Mouse (Mus musculus) heart, adult 11 months (tissue): Measurements from ENCODE around the gene Rnf11.
A peak's percentile ranks its signal among the peaks of the same experiment; 100 is the strongest.

ENCODE experiments used
- DNase-seq: peaks from one replicate; pipeline ENCODE4 v3.0.0; 2022

Gene Rnf11

GRCm38 (mm10) chr4:109444471-109444870 is 40.1 kb downstream of the Rnf11 start:
- peak; percentile 58 for DNase-seq

- peak; percentile 87 for DNase-seq
Observed at GRCm38 (mm10) chr4:109442649-109443048, 41.9 kb downstream of the Rnf11 start.

DNA sequence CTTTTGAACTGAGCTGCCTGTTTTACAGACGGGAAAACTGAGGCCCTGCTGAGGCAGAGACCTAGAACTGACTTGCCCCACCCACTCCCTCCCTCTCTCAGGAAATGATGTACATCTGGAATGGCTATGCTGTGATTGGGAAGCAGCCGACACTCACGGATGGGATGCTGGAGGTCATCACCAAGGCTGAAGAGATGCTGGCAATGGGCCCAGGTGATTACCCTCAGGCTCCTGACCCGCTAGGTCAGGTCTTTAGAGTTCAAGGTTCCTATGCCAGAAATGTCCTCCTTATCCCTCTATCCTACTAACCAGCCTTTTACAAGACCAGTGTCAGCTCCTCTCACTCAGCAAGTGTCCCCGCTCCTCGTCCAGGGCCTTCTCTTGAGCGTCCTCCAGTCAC is 42.4 kb downstream of the Rnf11 start:
- peak; percentile 80 for DNase-seq

GRCm38 (mm10) chr4:109441000-109441399 is 43.5 kb downstream of the Rnf11 start:
- DNase-seq: peak; percentile 84

GRCm38 (mm10) chr4:109440381-109440780 is 44.1 kb downstream of the Rnf11 start:
- peak; percentile 80 for DNase-seq

DNA sequence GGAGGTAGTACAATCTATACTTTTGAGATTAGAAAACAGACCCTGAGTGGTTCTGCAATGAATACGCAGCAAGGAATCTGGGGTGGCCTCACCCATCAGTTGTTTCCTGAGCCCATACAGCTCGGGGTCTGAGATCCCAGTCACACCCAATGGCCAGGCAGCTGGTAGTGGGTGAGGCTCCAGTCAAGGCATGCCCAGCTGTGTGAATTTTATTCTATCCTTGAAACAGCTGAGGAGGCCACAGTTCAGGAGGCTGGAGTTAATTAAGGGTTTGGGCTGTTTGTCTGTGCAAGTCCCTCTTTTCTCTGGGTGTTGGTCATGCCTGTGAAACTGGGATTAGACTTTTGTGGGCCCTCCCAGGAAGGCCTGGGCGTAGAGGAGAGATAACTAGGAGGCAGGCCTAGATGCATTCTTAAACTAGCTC is 44.7 kb downstream of the Rnf11 start:
- peak; percentile 92 for DNase-seq

GRCm38 (mm10) chr4:109439101-109439500 is 45.4 kb downstream of the Rnf11 start:
- DNase-seq: peak; percentile 76

GRCm38 (mm10) chr4:109437913-109438878 is 46.3 kb downstream of the Rnf11 start:
- DNase-seq: peak; percentile 89

- no peak for DNase-seq
Observed at GRCm38 (mm10) chr4:109434256-109434655, 50.3 kb downstream of the Rnf11 start.

GRCm38 (mm10) chr4:109433641-109434040 is 50.9 kb downstream of the Rnf11 start:
- peak; percentile 97 for DNase-seq

GRCm38 (mm10) chr4:109432668-109433375 is 51.7 kb downstream of the Rnf11 start:
- peak; percentile 81 for DNase-seq

- peak; percentile 96 for DNase-seq
Observed at GRCm38 (mm10) chr4:109430854-109431253, 53.7 kb downstream of the Rnf11 start.

DNA sequence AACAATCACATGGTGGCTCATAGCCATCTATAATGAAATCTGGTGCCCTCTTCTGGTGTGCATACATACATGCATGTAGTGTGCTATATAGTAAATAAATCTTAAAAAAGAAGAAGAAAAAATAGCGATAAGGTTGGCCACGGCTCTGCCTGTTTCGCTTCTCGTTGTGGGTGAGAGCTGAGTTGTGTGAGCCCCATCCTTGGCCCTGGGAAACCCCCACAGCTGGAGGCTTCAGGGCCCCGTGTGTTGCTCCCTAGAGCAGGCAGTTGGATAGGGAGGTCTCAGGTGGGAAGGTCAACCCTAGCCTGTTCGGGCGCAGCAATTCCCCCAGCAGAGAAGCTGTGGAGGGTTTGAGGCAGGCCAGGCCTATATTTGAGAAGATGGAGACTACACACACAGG is 54.3 kb downstream of the Rnf11 start:
- peak; percentile 81 for DNase-seq

DNA sequence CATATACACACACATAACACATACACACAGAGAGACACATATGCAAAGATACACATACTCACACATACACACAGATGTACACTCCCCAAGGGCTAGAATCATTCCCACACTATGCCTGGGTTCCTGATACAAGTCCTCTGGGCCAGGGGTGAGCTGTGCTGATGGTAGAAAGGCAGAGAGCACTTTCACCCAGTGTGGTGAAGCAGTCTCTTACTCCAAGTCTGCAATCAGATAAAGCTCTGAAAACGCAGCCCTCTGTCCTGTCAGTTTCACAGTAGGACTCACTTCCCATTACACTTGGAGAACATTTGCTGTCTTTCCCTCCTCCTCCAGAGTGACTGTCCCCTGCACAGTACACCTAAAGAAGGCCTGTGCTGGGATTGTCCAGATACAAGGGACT is 57.5 kb downstream of the Rnf11 start:
- no peak for DNase-seq

- DNase-seq: no peak
Observed at GRCm38 (mm10) chr4:109423438-109423837, 61.1 kb downstream of the Rnf11 start.

DNA sequence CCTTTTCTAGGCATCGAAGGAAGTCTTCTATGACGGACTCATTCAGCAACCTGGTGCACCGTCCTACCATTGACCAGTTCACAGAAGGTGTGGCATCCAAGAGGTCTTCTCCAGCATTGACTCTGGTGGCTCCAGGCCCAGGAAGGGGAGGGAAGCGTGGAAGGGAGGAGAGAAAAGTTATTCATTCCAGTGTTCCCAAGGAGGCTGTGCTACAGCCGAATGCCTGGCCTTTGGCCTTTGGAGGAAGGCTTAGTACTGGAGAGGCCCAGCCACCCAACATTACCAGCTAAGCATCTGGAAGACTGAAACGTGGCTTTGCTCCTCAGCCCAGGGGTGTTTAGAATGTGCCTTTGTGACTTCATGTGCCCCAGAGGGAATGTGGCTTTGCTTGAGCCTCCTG is 62.1 kb downstream of the Rnf11 start:
- DNase-seq: no peak

DNA sequence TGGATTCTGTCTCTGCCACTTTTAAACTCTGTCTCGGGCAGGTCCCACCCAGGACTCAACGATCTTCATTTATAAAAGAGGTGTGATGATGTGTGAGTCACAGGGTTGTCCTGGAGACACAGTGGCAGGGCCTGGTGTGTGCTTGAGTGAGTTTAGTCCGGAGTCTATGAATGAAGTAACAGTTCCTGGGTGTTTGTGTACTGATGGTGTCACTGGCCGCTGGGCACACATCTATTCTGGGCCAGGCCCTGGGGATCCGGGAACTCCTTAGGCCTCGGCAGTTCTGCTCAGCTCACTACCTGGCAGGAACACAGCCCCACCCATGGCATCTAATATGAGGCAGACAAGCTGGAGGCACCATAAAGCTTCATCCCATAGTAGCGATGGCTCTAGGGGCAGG is 62.9 kb downstream of the Rnf11 start:
- no peak for DNase-seq

DNA sequence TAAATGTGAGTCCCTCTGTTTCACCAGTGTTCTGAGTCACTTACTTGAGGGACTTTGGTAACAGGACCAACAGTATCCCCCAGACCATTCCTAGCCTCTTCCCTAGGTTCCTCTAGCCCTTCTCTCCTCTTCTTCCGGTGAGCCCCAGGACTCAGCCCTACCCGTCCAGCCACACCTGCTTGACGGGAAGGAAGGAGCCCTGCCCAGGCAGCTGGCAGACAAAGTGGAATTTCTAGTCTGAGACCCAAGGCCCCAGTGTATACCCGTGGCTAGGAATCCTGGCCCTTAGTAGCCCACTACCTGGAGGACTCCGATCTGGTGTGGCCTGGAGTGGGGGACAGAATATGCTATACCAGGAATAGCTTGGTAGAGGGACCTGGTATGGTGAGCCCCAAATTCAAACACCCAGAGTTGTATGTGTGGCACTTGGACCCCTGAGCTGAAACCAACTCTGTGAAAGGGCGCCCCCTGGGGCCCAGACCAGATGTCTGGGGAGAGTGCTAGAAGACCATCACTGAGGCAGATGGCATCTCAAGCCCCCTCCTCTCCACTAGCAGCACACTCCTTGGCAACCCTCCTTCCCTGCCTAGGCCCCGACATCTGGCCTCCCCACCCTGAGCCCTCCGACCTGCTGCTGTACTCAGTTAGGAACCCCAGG is 64.3 kb downstream of the Rnf11 start:
- no peak for DNase-seq

GRCm38 (mm10) chr4:109419563-109419962 is 65.0 kb downstream of the Rnf11 start:
- peak; percentile 81 for DNase-seq

- DNase-seq: peak; percentile 92
Observed at GRCm38 (mm10) chr4:109419017-109419416, 65.5 kb downstream of the Rnf11 start.

DNA sequence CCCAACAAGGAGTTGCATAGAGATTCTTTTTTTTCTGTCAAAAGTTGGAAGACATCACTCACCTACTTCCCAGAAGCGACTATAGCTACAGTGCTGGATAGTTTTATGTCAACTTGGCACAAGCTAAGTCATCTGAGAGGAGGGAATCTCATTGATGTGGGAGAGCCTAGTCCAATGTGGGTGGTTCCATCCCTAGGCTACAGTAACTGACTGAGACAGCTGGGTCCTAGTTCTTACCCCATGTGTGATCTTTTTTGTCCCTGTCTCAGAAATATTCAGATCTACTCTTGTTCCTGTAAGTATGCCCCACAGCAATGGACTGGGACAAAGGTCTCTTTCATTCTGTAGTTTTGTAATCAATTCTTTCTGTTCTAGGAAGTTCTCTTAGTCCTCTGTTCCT is 66.5 kb downstream of the Rnf11 start:
- no peak for DNase-seq

DNA sequence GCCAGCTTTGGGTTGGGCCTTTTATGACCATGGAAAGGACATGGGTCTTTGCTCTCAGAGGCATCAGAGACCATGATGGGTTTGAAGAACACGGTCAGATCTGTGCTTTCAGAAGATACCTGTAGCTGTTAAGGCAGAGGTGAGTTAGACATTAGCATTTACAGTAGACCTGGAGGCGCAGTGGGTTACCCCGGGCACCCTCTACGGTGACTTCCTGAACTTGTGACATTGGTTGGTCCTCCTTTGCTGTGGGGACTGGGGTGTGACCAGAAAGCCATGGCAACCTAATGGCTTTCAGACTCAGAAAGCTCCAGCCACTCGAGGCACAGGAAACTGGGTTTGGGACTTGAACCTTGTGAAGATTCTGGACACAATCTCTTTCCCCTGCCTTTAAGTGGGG is 72.3 kb downstream of the Rnf11 start:
- no peak for DNase-seq

- no peak for DNase-seq
Observed at GRCm38 (mm10) chr4:109411377-109411967, 73.1 kb downstream of the Rnf11 start.
